Mouse (Mus musculus) testis, adult 2 months (tissue): ENCODE data around the gene Prmt7. TPM values are rescaled to one million over a fixed set of nuclear protein-coding genes. Genes with fewer than 3 reads are reported as not detected.

Source experiments
- H3K27ac ChIP-seq: fragments of 200-500 bp; 2 replicates; pipeline ENCODE4 v1.5.1; 2012; ENCODE audit warnings: low read depth, low read length; ENCODE audit not compliant: control insufficient read depth, insufficient read depth
- H3K27me3 ChIP-seq: fragments of 200-500 bp; 2 replicates; pipeline ENCODE4 v1.6.1; 2012; ENCODE audit warnings: mild to moderate bottlenecking, low read length, moderate library complexity; ENCODE audit not compliant: control insufficient read depth, insufficient read depth
- H3K36me3 ChIP-seq: fragments of 200-500 bp; 2 replicates; pipeline ENCODE4 v1.6.1; 2012; ENCODE audit warnings: mild to moderate bottlenecking, low read length; ENCODE audit not compliant: control insufficient read depth, insufficient read depth
- H3K4me1 ChIP-seq: fragments of 200-500 bp; 2 replicates; pipeline ENCODE4 v1.6.1; 2012; ENCODE audit warnings: low read length; ENCODE audit not compliant: control insufficient read depth, insufficient read depth
- H3K4me3 ChIP-seq: fragments of 200-500 bp; 2 replicates; pipeline ENCODE4 v1.5.1; 2012; ENCODE audit warnings: low read depth, mild to moderate bottlenecking, low read length, moderate library complexity, mixed read lengths; ENCODE audit not compliant: control insufficient read depth
- CTCF ChIP-seq: fragments of 200-500 bp; IDR thresholded peaks from 2 replicates; pipeline ENCODE4 v1.5.1; 2012; ENCODE audit warnings: low read depth, mild to moderate bottlenecking, inconsistent platforms, low read length, moderate library complexity; ENCODE audit not compliant: control insufficient read depth, insufficient read depth, insufficient replicate concordance
- POLR2A ChIP-seq: fragments of 200-500 bp; IDR thresholded peaks from 2 replicates; pipeline ENCODE4 v1.6.1; 2012; ENCODE audit warnings: low read depth, mild to moderate bottlenecking, inconsistent platforms, low read length, moderate library complexity; ENCODE audit not compliant: control insufficient read depth
- polyA plus RNA-seq: library from polyadenylated mRNA; depleted of rRNA; stranded (reverse); fragments of >200 nt; gene quantifications from 2 replicates; pipeline ENCODE4 v1.2.3, GENCODE M21; 2012

Prmt7 gene
- polyA plus RNA-seq, 1 experiment, result 78.8 TPM

- peak; percentile 41; the same call in 1 of the 2 replicates for TF ChIP-seq CTCF
- no peak for TF ChIP-seq POLR2A
- H3K36me3 ChIP-seq, result no peaks in the 10 kb centered on the region
- no peaks in the 10 kb centered on the region for H3K27me3 ChIP-seq
Measured at GRCm38 (mm10) chr8:106258169-106258568, 47.4 kb downstream of the Prmt7 start.

GRCm38 (mm10) chr8:106259579-106260255 is 49.0 kb downstream of the Prmt7 start:
- Histone ChIP-seq H3K27me3 (no peaks in the 10 kb centered on the region), H3K36me3 (no peaks in the 10 kb centered on the region), H3K27ac (no peak overlapping the region), H3K4me1 (no peaks in the 10 kb centered on the region), H3K4me3 (no peak overlapping the region)
- no peak for TF ChIP-seq POLR2A

More at GRCm38 (mm10) chr8:106258169-106258568, 47.4 kb downstream of the Prmt7 start:
- no peaks in the 10 kb centered on the region for H3K4me1 ChIP-seq
- no peak overlapping the region for H3K27ac ChIP-seq
- no peak overlapping the region for H3K4me3 ChIP-seq

GRCm38 (mm10) chr8:106260894-106261293 is 50.2 kb downstream of the Prmt7 start:
- no peaks in the 10 kb centered on the region for H3K27me3 ChIP-seq
- no peak overlapping the region for H3K27ac ChIP-seq
- H3K36me3 ChIP-seq, result no peaks in the 10 kb centered on the region
- H3K4me1 ChIP-seq, result no peaks in the 10 kb centered on the region
- no peak for TF ChIP-seq CTCF
- no peak overlapping the region for H3K4me3 ChIP-seq

GRCm38 (mm10) chr8:106262343-106262742 is 51.6 kb downstream of the Prmt7 start:
- Histone ChIP-seq H3K4me3 (no peak overlapping the region), H3K27me3 (no peaks in the 10 kb centered on the region), H3K36me3 (no peaks in the 10 kb centered on the region), H3K27ac (no peak overlapping the region), H3K4me1 (no peaks in the 10 kb centered on the region)
- TF ChIP-seq POLR2A (no peak), CTCF (no peak)

GRCm38 (mm10) chr8:106263928-106264327 is 53.2 kb downstream of the Prmt7 start:
- no peaks in the 10 kb centered on the region for H3K4me1 ChIP-seq
- TF ChIP-seq POLR2A (no peak), CTCF (no peak)
- H3K27me3 ChIP-seq, result no peaks in the 10 kb centered on the region
- no peaks in the 10 kb centered on the region for H3K36me3 ChIP-seq
- H3K27ac ChIP-seq, result no peak overlapping the region
- no peak overlapping the region for H3K4me3 ChIP-seq

GRCm38 (mm10) chr8:106265398-106265797 is 54.7 kb downstream of the Prmt7 start:
- H3K27ac ChIP-seq, result no peak overlapping the region
- H3K4me1 ChIP-seq, result no peaks in the 10 kb centered on the region
- no peaks in the 10 kb centered on the region for H3K36me3 ChIP-seq
- TF ChIP-seq CTCF (no peak), POLR2A (no peak)
- H3K4me3 ChIP-seq, result no peak overlapping the region
- no peaks in the 10 kb centered on the region for H3K27me3 ChIP-seq

- Histone ChIP-seq H3K4me3 (no peak overlapping the region), H3K27ac (no peak overlapping the region), H3K27me3 (no peaks in the 10 kb centered on the region), H3K4me1 (no peaks in the 10 kb centered on the region), H3K36me3 (no peaks in the 10 kb centered on the region)
- TF ChIP-seq POLR2A (no peak), CTCF (no peak)
Measured at GRCm38 (mm10) chr8:106268710-106269346, 58.1 kb downstream of the Prmt7 start.
